8 mouse cellular contexts compared by ENCODE assay signal in genomic region chr9:41149079-41149676, GRCm38 (mm10). TPM values are rescaled to one million over a fixed set of nuclear protein-coding genes. Genes with fewer than 3 reads are reported as not detected.
A peak's percentile ranks its signal among the peaks of the same experiment; 100 is the strongest.
DNase-seq lines count a peak whose midpoint lies in the region; ATAC-seq and TF ChIP-seq lines count a peak whose summit lies in the region.

No protein-coding gene starts in this region.

- H3K36me3 ChIP-seq in forebrain, embryonic 13.5 days (ENCODE audit: poor library complexity, severe bottlenecking): no peaks in the 10 kb centered on the region
- H3K36me3 ChIP-seq in forebrain, embryonic 11.5 days (ENCODE audit: control insufficient read depth, insufficient read depth, low read length): no peaks in the 10 kb centered on the region
- H3K36me3 ChIP-seq in MEL (ENCODE audit: control insufficient read depth in 1 of 2, insufficient read depth in 2 of 2, low read length in 2 of 2): peaks cover 0 to 20% of the 10 kb centered on the region in 2 experiments; a peak in 2 of 4 replicates

- no peak overlapping the region for H3K4me2 ChIP-seq in forebrain, embryonic 13.5 days
- H3K4me2 ChIP-seq in forebrain, embryonic 11.5 days (ENCODE audit: low read depth, low read length, severe bottlenecking): no peak overlapping the region

- no peak for DNase-seq in forebrain, embryonic 11.5 days (ENCODE audit: low spot score)
- no peak for DNase-seq in MEL (ENCODE audit: low read depth, low spot score)
- DNase-seq in cerebellum, postnatal 25 days: peak; percentile 82 to 84
- peak; percentile 83 for DNase-seq in layer of hippocampus, adult 9-11 months
- no peak for DNase-seq in kidney, adult 11 months
- DNase-seq in heart, postnatal 25 days (ENCODE audit: low spot score): no peak
- no peak for DNase-seq in ovary, postnatal 10 days (ENCODE audit: low spot score)

- H3K4me1 ChIP-seq in forebrain, embryonic 13.5 days: peaks cover 48% of the 10 kb centered on the region
- H3K4me1 ChIP-seq in forebrain, embryonic 11.5 days (replicated peaks; ENCODE audit: control insufficient read depth, insufficient read depth, low read length): peaks cover 12% of the 10 kb centered on the region
- peaks cover 10 to 37% of the 10 kb centered on the region in 2 experiments for H3K4me1 ChIP-seq in MEL (ENCODE audit: control insufficient read depth in 1 of 2, insufficient read depth in 2 of 2, low read length in 2 of 2)

- H3K79me2 ChIP-seq in MEL (ENCODE audit: control insufficient read depth, insufficient read depth, low read length, poor library complexity): peaks cover 6% of the 10 kb centered on the region; the same call in 1 of the 2 replicates

- ATAC-seq in forebrain, embryonic 13.5 days: peak; percentile 83; the same call in 1 of the 2 replicates
- no peak for ATAC-seq in forebrain, embryonic 11.5 days (replicated peaks; ENCODE audit: low FRiP score)

- peak overlapping the region; percentile 20; the same call in 1 of the 2 replicates for H3K27ac ChIP-seq in forebrain, embryonic 13.5 days
- no peak overlapping the region for H3K27ac ChIP-seq in forebrain, embryonic 11.5 days (ENCODE audit: low read depth, low read length)
- H3K27ac ChIP-seq in MEL (ENCODE audit: control insufficient read depth, low read depth, low read length): peak overlapping the region; percentile 95

- H3K9me3 ChIP-seq in forebrain, embryonic 13.5 days (replicated peaks): no peaks in the 10 kb centered on the region
- no peaks in the 10 kb centered on the region for H3K9me3 ChIP-seq in forebrain, embryonic 11.5 days (ENCODE audit: control insufficient read depth, low read length)
- H3K9me3 ChIP-seq in MEL (replicated peaks; ENCODE audit: insufficient read depth, low read length): no peaks in the 10 kb centered on the region

- H3K9ac ChIP-seq in forebrain, embryonic 13.5 days: no peak overlapping the region
- no peak overlapping the region for H3K9ac ChIP-seq in forebrain, embryonic 11.5 days (ENCODE audit: low read length)
- H3K9ac ChIP-seq in MEL (ENCODE audit: control insufficient read depth, low read depth, low read length, poor library complexity, severe bottlenecking): no peak overlapping the region

- intact Hi-C loops in heart, postnatal 25 days (cut with DNase I): no loop called here

- no peak for TF ChIP-seq CTCF in MEL (IDR thresholded peaks at IDR 0.05 in 2 of 3, conservative IDR thresholded peaks at IDR 0.05 in 1 of 3; ENCODE audit: control insufficient read depth in 1 of 3, insufficient read depth in 1 of 3, low read depth in 2 of 3, low read length in 3 of 3, poor library complexity in 1 of 3, severe bottlenecking in 1 of 3)

- no peak for TF ChIP-seq POLR2A in MEL (IDR thresholded peaks at IDR 0.05; ENCODE audit: control insufficient read depth in 1 of 2, insufficient read depth in 1 of 2, low read depth in 1 of 2, low read length in 2 of 2, poor library complexity in 1 of 2)

- 68% methylated on average over 6 of the region's 6 CpGs for WGBS in forebrain, embryonic 13.5 days
- 91% methylated on average over 6 of the region's 6 CpGs for WGBS in forebrain, embryonic 11.5 days

- no peak overlapping the region for H3K4me3 ChIP-seq in forebrain, embryonic 13.5 days
- H3K4me3 ChIP-seq in forebrain, embryonic 11.5 days (ENCODE audit: low read depth, low read length): no peak overlapping the region
- H3K4me3 ChIP-seq in MEL (ENCODE audit: control insufficient read depth in 1 of 2, insufficient read depth in 1 of 2, low read depth in 2 of 2, low read length in 2 of 2): no peak overlapping the region

- no peaks in the 10 kb centered on the region for H3K27me3 ChIP-seq in forebrain, embryonic 13.5 days
- H3K27me3 ChIP-seq in forebrain, embryonic 11.5 days (ENCODE audit: control insufficient read depth, insufficient read depth, low read length): no peaks in the 10 kb centered on the region
- no peaks in the 10 kb centered on the region for H3K27me3 ChIP-seq in MEL (ENCODE audit: control insufficient read depth in 1 of 2, insufficient read depth in 2 of 2, low read length in 2 of 2)

- TF ChIP-seq EP300 in MEL (IDR thresholded peaks at IDR 0.05; ENCODE audit: low read depth in 1 of 2, low read length in 2 of 2): no peak

- no peak for TF ChIP-seq RAD21 in MEL (IDR thresholded peaks at IDR 0.05; ENCODE audit: low read depth, low read length)

TF ChIP-seq in MEL, 35 proteins besides CTCF, POLR2A, EP300 and RAD21:
- no peak for TF ChIP-seq ELF1 (IDR thresholded peaks at IDR 0.05; ENCODE audit: low read depth, low read length)
- TF ChIP-seq HCFC1 (IDR thresholded peaks at IDR 0.05; ENCODE audit: low read depth, low read length): no peak
- no peak for TF ChIP-seq MAFK (IDR thresholded peaks at IDR 0.05; ENCODE audit: borderline replicate concordance, low read depth, low read length)
- TF ChIP-seq RCOR1 (IDR thresholded peaks at IDR 0.05; ENCODE audit: low read depth, low read length): no peak
- no peak for TF ChIP-seq TCF12 (IDR thresholded peaks at IDR 0.05; ENCODE audit: low read depth, low read length)
- no peak for TF ChIP-seq MXI1 (IDR thresholded peaks at IDR 0.05; ENCODE audit: low read depth, low read length)
- TF ChIP-seq JUND (IDR thresholded peaks at IDR 0.05; ENCODE audit: low read depth, low read length): no peak
- no peak for TF ChIP-seq MYB (IDR thresholded peaks at IDR 0.05; ENCODE audit: low read depth, low read length)
- TF ChIP-seq NELFE (IDR thresholded peaks at IDR 0.05; ENCODE audit: low read depth, low read length): no peak
- TF ChIP-seq ETS1 (IDR thresholded peaks at IDR 0.05; ENCODE audit: low read depth, low read length): no peak
- TF ChIP-seq POLR2AphosphoS5 (IDR thresholded peaks at IDR 0.05; ENCODE audit: borderline replicate concordance, low read depth, low read length): no peak
- no peak for TF ChIP-seq MYC (IDR thresholded peaks at IDR 0.05; ENCODE audit: low read depth, low read length)
- TF ChIP-seq NRF1 (IDR thresholded peaks at IDR 0.05; ENCODE audit: insufficient read depth, low read depth, low read length, poor library complexity, severe bottlenecking): no peak
- no peak for TF ChIP-seq USF2 (IDR thresholded peaks at IDR 0.05; ENCODE audit: borderline replicate concordance in 1 of 2, insufficient read depth in 1 of 2, low read depth in 1 of 2, low read length in 2 of 2)
- TF ChIP-seq TAL1 (IDR thresholded peaks at IDR 0.05; ENCODE audit: low read length): no peak

RNA-seq across cellular contexts. Expression of gene Ubash3b, which starts 12.3 kb away (rescaled TPM):
- polyA plus RNA-seq in forebrain, embryonic 13.5 days (2015; fragmentation: Nextera tagmentation; extraction: Ambion mirVana): 9.7 and 9.8 TPM in 2 replicates
- polyA plus RNA-seq in forebrain, embryonic 11.5 days (2014; fragmentation: Nextera tagmentation; extraction: Ambion mirVana): 7.4 and 8.3 TPM in 2 replicates
- 5.4 and 6.8 TPM in 2 replicates for total RNA-seq in MEL (2012; rRNA removed)
- 10 to 100 TPM in 1 of 2 experiments, not detected in 1; 11.3 TPM for polyA plus RNA-seq in MEL (2012; ENCODE audit: insufficient read depth in 1 of 2, insufficient read length in 2 of 2, low read depth in 1 of 2, low replicate concordance in 2 of 2, missing spikeins in 1 of 2)
- total RNA-seq in heart, postnatal 25 days (2021): 1 to 10 TPM in 1 of 2 experiments, under 1 TPM in 1; 0.99 to 1.5 TPM

Comparison
In these comparisons a context has a peak if more than half of its experiments do, and no peak if none do; other contexts are left out.
1. DNase-seq: peak in cerebellum, postnatal 25 days (2 of 2) and layer of hippocampus, adult 9-11 months (single experiment); none in forebrain, embryonic 11.5 days (single experiment), MEL (single experiment), kidney, adult 11 months (single experiment), heart, postnatal 25 days (single experiment) and ovary, postnatal 10 days (single experiment).